Mouse (Mus musculus): ENCODE measurements at regions not wholly inside any gene's neighbourhood (a gene's known extent, or its start where the extent isn't known, plus 50 kb on each side); places are given as distances from the start of the nearest gene placed in this dataset.

- H3K27me3 ChIP-seq (ENCODE audit: control insufficient read depth) = no peaks in the 10 kb centered on the region
- no peaks in the 10 kb centered on the region for H3K36me3 ChIP-seq (ENCODE audit: control insufficient read depth)
- TF ChIP-seq TAL1 (IDR thresholded peaks at IDR 0.05; ENCODE audit: low read length) = no peak
- TF ChIP-seq GATA1 (IDR thresholded peaks at IDR 0.05; ENCODE audit: low read length) = no peak
- no peak overlapping the region for H3K4me3 ChIP-seq (replicated peaks)
- peaks cover 6% of the 10 kb centered on the region for H3K9me3 ChIP-seq (ENCODE audit: control insufficient read depth, low read length)
- no peaks in the 10 kb centered on the region for H3K4me1 ChIP-seq (ENCODE audit: control insufficient read depth)
Measured at GRCm38 (mm10) chr13:44001861-44002545, 217.4 kb downstream of the Cd83 start.

- no peaks in the 10 kb centered on the region for H3K36me3 ChIP-seq (ENCODE audit: control insufficient read depth)
- H3K4me1 ChIP-seq (ENCODE audit: control insufficient read depth) = no peaks in the 10 kb centered on the region
- H3K27me3 ChIP-seq (ENCODE audit: control insufficient read depth) = no peaks in the 10 kb centered on the region
- H3K9me3 ChIP-seq (ENCODE audit: control insufficient read depth, low read length) = peaks cover 2% of the 10 kb centered on the region; the same call in 1 of the 2 replicates
- no peak for TF ChIP-seq TAL1 (IDR thresholded peaks at IDR 0.05; ENCODE audit: low read length)
- no peak for TF ChIP-seq GATA1 (IDR thresholded peaks at IDR 0.05; ENCODE audit: low read length)
- no peak overlapping the region for H3K4me3 ChIP-seq (replicated peaks)
Measured at GRCm38 (mm10) chr13:44012868-44013267, 228.3 kb downstream of the Cd83 start.

- H3K4me1 ChIP-seq (ENCODE audit: control insufficient read depth) = no peaks in the 10 kb centered on the region
Measured at GRCm38 (mm10) chr13:44018489-44019303, 234.1 kb downstream of the Cd83 start.

GRCm38 (mm10) chr13:44019304-44019583, 234.7 kb downstream of the Cd83 start:
- H3K36me3 ChIP-seq (ENCODE audit: control insufficient read depth) = no peaks in the 10 kb centered on the region
- H3K27me3 ChIP-seq (ENCODE audit: control insufficient read depth) = no peaks in the 10 kb centered on the region
- H3K9me3 ChIP-seq (ENCODE audit: control insufficient read depth, low read length) = no peaks in the 10 kb centered on the region
- H3K4me3 ChIP-seq (replicated peaks) = no peak overlapping the region
- TF ChIP-seq TAL1 (IDR thresholded peaks at IDR 0.05; ENCODE audit: low read length) (no peak), GATA1 (IDR thresholded peaks at IDR 0.05; ENCODE audit: low read length) (no peak)
- no peaks in the 10 kb centered on the region for H3K4me1 ChIP-seq (ENCODE audit: control insufficient read depth)

More at GRCm38 (mm10) chr13:44018489-44019303, 234.1 kb downstream of the Cd83 start:
- no peak overlapping the region for H3K4me3 ChIP-seq (replicated peaks)
- no peak for TF ChIP-seq GATA1 (IDR thresholded peaks at IDR 0.05; ENCODE audit: low read length)
- no peak for TF ChIP-seq TAL1 (IDR thresholded peaks at IDR 0.05; ENCODE audit: low read length)
- H3K27me3 ChIP-seq (ENCODE audit: control insufficient read depth) = no peaks in the 10 kb centered on the region
- no peaks in the 10 kb centered on the region for H3K36me3 ChIP-seq (ENCODE audit: control insufficient read depth)
- no peaks in the 10 kb centered on the region for H3K9me3 ChIP-seq (ENCODE audit: control insufficient read depth, low read length)

DNA sequence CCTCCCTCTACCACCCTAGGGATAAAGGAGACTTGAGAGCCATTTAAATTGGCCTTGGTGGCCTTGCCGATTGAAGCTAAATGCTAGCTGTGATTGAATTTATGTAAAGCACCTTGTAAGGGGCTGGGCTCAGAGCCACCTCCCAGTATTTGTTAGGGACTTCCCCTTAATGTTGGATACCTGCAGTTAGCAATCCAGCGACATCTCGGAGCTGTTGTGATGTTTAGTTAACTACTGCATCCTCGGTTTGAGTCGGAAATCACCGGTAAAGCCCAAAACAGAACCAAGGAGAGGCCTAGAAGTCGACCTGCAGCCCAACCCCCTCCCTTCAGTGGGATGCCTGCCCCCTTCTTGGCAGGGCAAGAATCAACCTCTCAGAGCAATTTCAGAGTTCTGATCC, 236.3 kb downstream of the Cd83 start:
- Histone ChIP-seq H3K4me1 (ENCODE audit: control insufficient read depth) (no peaks in the 10 kb centered on the region), H3K36me3 (ENCODE audit: control insufficient read depth) (no peaks in the 10 kb centered on the region), H3K27me3 (ENCODE audit: control insufficient read depth) (no peaks in the 10 kb centered on the region), H3K9me3 (ENCODE audit: control insufficient read depth, low read length) (no peaks in the 10 kb centered on the region), H3K4me3 (replicated peaks) (no peak overlapping the region)
- TF ChIP-seq GATA1 (IDR thresholded peaks at IDR 0.05; ENCODE audit: low read length) = no peak
- no peak for TF ChIP-seq TAL1 (IDR thresholded peaks at IDR 0.05; ENCODE audit: low read length)

GRCm38 (mm10) chr13:44022106-44022505, 237.5 kb downstream of the Cd83 start:
- Histone ChIP-seq H3K27me3 (ENCODE audit: control insufficient read depth) (no peaks in the 10 kb centered on the region), H3K36me3 (ENCODE audit: control insufficient read depth) (no peaks in the 10 kb centered on the region), H3K9me3 (ENCODE audit: control insufficient read depth, low read length) (no peaks in the 10 kb centered on the region), H3K4me1 (ENCODE audit: control insufficient read depth) (no peaks in the 10 kb centered on the region), H3K4me3 (replicated peaks) (no peak overlapping the region)
- TF ChIP-seq TAL1 (IDR thresholded peaks at IDR 0.05; ENCODE audit: low read length) (no peak), GATA1 (IDR thresholded peaks at IDR 0.05; ENCODE audit: low read length) (no peak)

DNA sequence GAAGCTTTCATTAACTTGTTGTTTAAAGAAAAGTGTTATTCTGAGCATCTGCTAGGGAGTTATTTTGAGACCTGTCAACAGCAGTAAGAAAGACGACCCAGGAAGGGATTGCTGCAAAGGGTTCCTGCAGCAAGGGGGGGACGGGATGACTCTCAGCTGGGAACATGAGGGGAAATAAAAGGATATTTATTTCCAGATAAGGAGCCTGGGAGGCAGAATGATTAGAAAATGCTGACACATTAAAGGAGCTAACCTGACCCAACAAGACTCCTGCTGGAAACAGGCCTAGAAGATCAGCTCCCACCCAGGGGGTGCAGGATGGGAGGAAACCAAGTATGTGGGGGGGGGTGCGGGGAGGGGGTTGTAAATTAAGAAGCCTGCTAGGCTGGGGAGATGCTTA, 240.0 kb downstream of the Cd83 start:
- Histone ChIP-seq H3K9me3 (ENCODE audit: control insufficient read depth, low read length) (no peaks in the 10 kb centered on the region), H3K36me3 (ENCODE audit: control insufficient read depth) (no peaks in the 10 kb centered on the region), H3K4me3 (replicated peaks) (no peak overlapping the region), H3K4me1 (ENCODE audit: control insufficient read depth) (no peaks in the 10 kb centered on the region), H3K27me3 (ENCODE audit: control insufficient read depth) (no peaks in the 10 kb centered on the region)
- TF ChIP-seq TAL1 (IDR thresholded peaks at IDR 0.05; ENCODE audit: low read length) (no peak), GATA1 (IDR thresholded peaks at IDR 0.05; ENCODE audit: low read length) (no peak)

- no peak for TF ChIP-seq TAL1 (IDR thresholded peaks at IDR 0.05; ENCODE audit: low read length)
- TF ChIP-seq GATA1 (IDR thresholded peaks at IDR 0.05; ENCODE audit: low read length) = no peak
Measured at GRCm38 (mm10) chr13:44026321-44027255, 242.0 kb downstream of the Cd83 start.

DNA sequence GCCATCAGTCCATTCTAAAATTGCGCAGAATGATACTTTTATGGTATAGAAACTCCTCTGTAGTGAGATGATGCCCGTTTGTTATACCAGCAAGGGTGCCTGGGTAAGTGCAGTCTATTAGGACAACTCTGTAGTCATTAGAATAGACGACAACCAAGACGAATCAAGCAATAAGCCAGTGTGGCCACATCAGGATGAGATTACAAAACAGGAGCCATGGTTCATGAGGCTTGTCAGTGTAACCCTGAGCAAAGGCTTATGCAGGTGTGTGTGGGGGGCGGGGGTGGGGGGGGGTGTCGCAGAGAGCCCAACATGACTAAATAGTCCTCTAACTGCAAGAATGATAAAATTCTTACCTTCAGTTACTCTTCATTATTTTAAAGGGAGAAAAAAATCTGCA, 243.5 kb downstream of the Cd83 start:
- H3K4me1 ChIP-seq (ENCODE audit: control insufficient read depth) = no peaks in the 10 kb centered on the region
- no peaks in the 10 kb centered on the region for H3K36me3 ChIP-seq (ENCODE audit: control insufficient read depth)
- no peak overlapping the region for H3K4me3 ChIP-seq (replicated peaks)
- no peaks in the 10 kb centered on the region for H3K9me3 ChIP-seq (ENCODE audit: control insufficient read depth, low read length)
- no peaks in the 10 kb centered on the region for H3K27me3 ChIP-seq (ENCODE audit: control insufficient read depth)
- TF ChIP-seq TAL1 (IDR thresholded peaks at IDR 0.05; ENCODE audit: low read length) (no peak), GATA1 (IDR thresholded peaks at IDR 0.05; ENCODE audit: low read length) (no peak)

More at GRCm38 (mm10) chr13:44026321-44027255, 242.0 kb downstream of the Cd83 start:
- H3K9me3 ChIP-seq (ENCODE audit: control insufficient read depth, low read length) = no peaks in the 10 kb centered on the region
- no peaks in the 10 kb centered on the region for H3K27me3 ChIP-seq (ENCODE audit: control insufficient read depth)
- H3K4me3 ChIP-seq (replicated peaks) = no peak overlapping the region
- H3K36me3 ChIP-seq (ENCODE audit: control insufficient read depth) = no peaks in the 10 kb centered on the region
- no peaks in the 10 kb centered on the region for H3K4me1 ChIP-seq (ENCODE audit: control insufficient read depth)

Measured in erythroblast, embryonic 14.5 days (primary cell).